Mouse (Mus musculus): ENCODE data around the gene Plac1. TPM values are rescaled to one million over a fixed set of nuclear protein-coding genes. Genes with fewer than 3 reads are reported as not detected.
A peak's percentile ranks its signal among the peaks of the same experiment; 100 is the strongest.

Plac1 gene
- total RNA-seq, 2 experiments from 2014 or later = not detected

GRCm38 (mm10) chrX:53114994-53115393 lies 124.9 kb downstream of the Plac1 start:
- no peak for DNase-seq (ENCODE audit: low spot score in 2 of 2)

GRCm38 (mm10) chrX:53110142-53110541 lies 129.8 kb downstream of the Plac1 start:
- DNase-seq (ENCODE audit: low spot score in 2 of 2) = no peak

- DNase-seq (ENCODE audit: low spot score in 2 of 2) = no peak
Observed at GRCm38 (mm10) chrX:53107127-53107526, 132.8 kb downstream of the Plac1 start.

- no peak for DNase-seq (ENCODE audit: low spot score in 2 of 2)
Observed at GRCm38 (mm10) chrX:53101165-53101564, 138.7 kb downstream of the Plac1 start.

- DNase-seq (ENCODE audit: low spot score in 2 of 2) = no peak
Observed at GRCm38 (mm10) chrX:53099951-53100350, 140.0 kb downstream of the Plac1 start.

GRCm38 (mm10) chrX:53099266-53099665 lies 140.6 kb downstream of the Plac1 start:
- DNase-seq (ENCODE audit: low spot score in 2 of 2) = no peak

- no peak for DNase-seq (ENCODE audit: low spot score in 2 of 2)
Observed at GRCm38 (mm10) chrX:53098293-53098692, 141.6 kb downstream of the Plac1 start.

- no peak for DNase-seq (ENCODE audit: low spot score in 2 of 2)
Observed at GRCm38 (mm10) chrX:53097786-53098185, 142.1 kb downstream of the Plac1 start.

GRCm38 (mm10) chrX:53093381-53093780 lies 146.5 kb downstream of the Plac1 start:
- DNase-seq (ENCODE audit: low spot score in 2 of 2) = no peak

- DNase-seq (ENCODE audit: low spot score in 2 of 2) = no peak
Observed at GRCm38 (mm10) chrX:53088663-53089292, 151.1 kb downstream of the Plac1 start.

GRCm38 (mm10) chrX:53087202-53087601 lies 152.7 kb downstream of the Plac1 start:
- peak in 1 of 2 experiments; percentile 1 for DNase-seq (ENCODE audit: low spot score in 2 of 2)

- no peak for DNase-seq (ENCODE audit: low spot score in 2 of 2)
Observed at GRCm38 (mm10) chrX:53085559-53085958, 154.4 kb downstream of the Plac1 start.

GRCm38 (mm10) chrX:53064406-53064805 lies 175.5 kb downstream of the Plac1 start:
- no peak for DNase-seq (ENCODE audit: low spot score in 2 of 2)

- DNase-seq (ENCODE audit: low spot score in 2 of 2) = no peak
Observed at GRCm38 (mm10) chrX:53059426-53060007, 180.4 kb downstream of the Plac1 start.

- no peak for DNase-seq (ENCODE audit: low spot score in 2 of 2)
Observed at GRCm38 (mm10) chrX:53058459-53059280, 181.2 kb downstream of the Plac1 start.

- DNase-seq (ENCODE audit: low spot score in 2 of 2) = no peak
Observed at GRCm38 (mm10) chrX:53057760-53058090, 182.2 kb downstream of the Plac1 start.

GRCm38 (mm10) chrX:53057054-53057759 lies 182.7 kb downstream of the Plac1 start:
- peak in 1 of 2 experiments; percentile 24 for DNase-seq (ENCODE audit: low spot score in 2 of 2)

GRCm38 (mm10) chrX:53056627-53057026 lies 183.3 kb downstream of the Plac1 start:
- DNase-seq (ENCODE audit: low spot score in 2 of 2) = no peak

GRCm38 (mm10) chrX:53055771-53056170 lies 184.1 kb downstream of the Plac1 start:
- DNase-seq (ENCODE audit: low spot score in 2 of 2) = no peak

GRCm38 (mm10) chrX:53053885-53054284 lies 186.0 kb downstream of the Plac1 start:
- DNase-seq (ENCODE audit: low spot score in 2 of 2) = no peak

GRCm38 (mm10) chrX:53052652-53053500 lies 187.0 kb downstream of the Plac1 start:
- DNase-seq (ENCODE audit: low spot score in 2 of 2) = no peak
